Mouse (Mus musculus) ES-E14 (cell line): Measurements from ENCODE around the gene Foxf1. TPM values are rescaled to one million over a fixed set of nuclear protein-coding genes. Genes with fewer than 3 reads are reported as not detected.

Experiments
- DNase-seq: peaks from one replicate; pipeline ENCODE4 v3.0.0-alpha.2; 2013; ENCODE audit warnings: low read depth, low spot score
- H3K27ac ChIP-seq: 2 replicates; pipeline ENCODE4 v1.5.1; 2012; ENCODE audit warnings: low read depth, mild to moderate bottlenecking, low read length, moderate library complexity, mixed read lengths; ENCODE audit not compliant: poor library complexity, insufficient read depth, severe bottlenecking
- H3K36me3 ChIP-seq: 2 replicates; pipeline ENCODE4 v1.6.1; 2012; ENCODE audit warnings: mild to moderate bottlenecking, low read length, moderate library complexity, mixed read lengths; ENCODE audit not compliant: control insufficient read depth, poor library complexity, insufficient read depth, severe bottlenecking
- H3K4me1 ChIP-seq, 2 experiments: fragments of 150-350 bp in 1 of 2; sonication (generic) in 1 of 2; 2 replicates each; pipeline ENCODE4 v1.6.1; 2012; ENCODE audit warnings: low read length in 2 of 2, mild to moderate bottlenecking in 1 of 2, mixed read lengths in 1 of 2; ENCODE audit not compliant: control insufficient read depth in 2 of 2, insufficient read depth in 2 of 2, poor library complexity in 1 of 2
- H3K4me3 ChIP-seq, 2 experiments: fragments of 150-350 bp in 1 of 2; sonication (generic) in 1 of 2; 2 replicates each; pipeline ENCODE4 v1.5.1; 2012; ENCODE audit warnings: low read length in 2 of 2, low read depth in 1 of 2, mild to moderate bottlenecking in 1 of 2, mixed read lengths in 1 of 2; ENCODE audit not compliant: insufficient read depth in 1 of 2, poor library complexity in 1 of 2, severe bottlenecking in 1 of 2
- H3K9ac ChIP-seq: 2 replicates; pipeline ENCODE4 v1.6.1; 2012; ENCODE audit warnings: low read depth, mild to moderate bottlenecking, low read length, mixed read lengths; ENCODE audit not compliant: poor library complexity, insufficient read depth, severe bottlenecking
- H3K9me3 ChIP-seq: fragments of 150-350 bp; sonication (generic); 2 replicates; pipeline ENCODE4 v1.6.1; 2012; ENCODE audit warnings: low read depth, mild to moderate bottlenecking, low read length; ENCODE audit not compliant: control insufficient read depth, insufficient read depth
- CHD2 ChIP-seq: IDR thresholded peaks from 2 replicates; pipeline ENCODE4 v1.6.1; 2014; ENCODE audit warnings: mild to moderate bottlenecking, low read depth, low read length, inconsistent platforms
- HCFC1 ChIP-seq: IDR thresholded peaks from 2 replicates; pipeline ENCODE4 v1.6.1; 2012; ENCODE audit warnings: low read length, inconsistent platforms, borderline replicate concordance; ENCODE audit not compliant: insufficient read depth
- MAFK ChIP-seq: IDR thresholded peaks from 2 replicates; pipeline ENCODE4 v1.6.1; 2014; ENCODE audit warnings: mild to moderate bottlenecking, low read depth, low read length, inconsistent platforms; ENCODE audit not compliant: insufficient read depth
- ZC3H11A ChIP-seq: IDR thresholded peaks from 2 replicates; pipeline ENCODE4 v1.6.1; 2012; ENCODE audit warnings: low read depth, mild to moderate bottlenecking, inconsistent platforms, low read length, borderline replicate concordance
- ZNF384 ChIP-seq: IDR thresholded peaks from 2 replicates; pipeline ENCODE4 v1.6.1; 2012; ENCODE audit warnings: low read depth, low read length, inconsistent platforms
- in situ Hi-C, 2 experiments: fragments of 600-800 bp; cut with MboI; formaldehyde crosslinking; loops; one replicate each; pipeline ENCODE4 v1.15.1; 2025; ENCODE audit warnings: low sequenced_read_pairs in 2 of 2, inconsistent platforms in 1 of 2; ENCODE audit not compliant: unreplicated experiment in 2 of 2
- total RNA-seq: library from RNA; depleted of rRNA; stranded (reverse); fragments of 300-350 nt; gene quantifications from 2 replicates; pipeline ENCODE4 v1.2.3, GENCODE M21; 2012

Gene Foxf1
- total RNA-seq, 1 experiment, result 1.1 TPM

- peak within 1 kb of the TSS; percentile 82 to 91 for H3K4me3 ChIP-seq
- H3K36me3 ChIP-seq, result peaks cover 16% of the 10 kb centered on the region
- in situ Hi-C loops, result no loop called here
- H3K9ac ChIP-seq, result peak within 1 kb of the TSS; percentile 91
- DNase-seq, result peak; percentile 90
- TF ChIP-seq MAFK, result no peak
- TF ChIP-seq HCFC1, result peak; percentile 66; the same call in 1 of the 2 replicates
- TF ChIP-seq CHD2, result no peak
- no peak within 1 kb of the TSS for H3K27ac ChIP-seq
- peaks cover 0 to 2% of the 10 kb centered on the region in 2 experiments; a peak in 1 of 4 replicates for H3K4me1 ChIP-seq
- H3K9me3 ChIP-seq, result no peaks in the 10 kb centered on the region
These were observed 23.8 kb downstream of the Foxf1 start, which contains the start of gene Mthfsd for GRCm38 (mm10) chr8:121107668-121108656. Gene Mthfsd, minus strand, starts transcription at chr8:121108392.

GRCm38 (mm10) chr8:121108657-121109056, 24.5 kb downstream of the Foxf1 start:
- H3K9ac ChIP-seq, result peak overlapping the region; percentile 70
- H3K36me3 ChIP-seq, result peaks cover 10% of the 10 kb centered on the region
- DNase-seq, result no peak
- H3K9me3 ChIP-seq, result no peaks in the 10 kb centered on the region
- H3K27ac ChIP-seq, result no peak overlapping the region
- peak overlapping the region; percentile 82 to 91 for H3K4me3 ChIP-seq
- peaks cover 0 to 2% of the 10 kb centered on the region in 2 experiments; a peak in 1 of 4 replicates for H3K4me1 ChIP-seq
- no peak for TF ChIP-seq MAFK
- no peak for TF ChIP-seq ZNF384
- TF ChIP-seq ZC3H11A, result no peak
- no peak for TF ChIP-seq HCFC1
- no peak for TF ChIP-seq CHD2
- in situ Hi-C loops, result no loop called here

GRCm38 (mm10) chr8:121111145-121111907, 27.1 kb downstream of the Foxf1 start:
- peaks cover 0 to 4% of the 10 kb centered on the region in 2 experiments; a peak in 1 of 4 replicates for H3K4me1 ChIP-seq
- TF ChIP-seq CHD2, result no peak
- TF ChIP-seq MAFK, result no peak
- no peak for TF ChIP-seq ZC3H11A
- no peak for TF ChIP-seq ZNF384
- TF ChIP-seq HCFC1, result no peak
- peaks cover 2% of the 10 kb centered on the region; the same call in 1 of the 2 replicates for H3K36me3 ChIP-seq
- in situ Hi-C loops, result loop anchor here (5.0 to 10.0 kb wide), 3 partner anchors 103 to 403 kb away; no protein-coding TSS in a partner anchor
- H3K9me3 ChIP-seq, result no peaks in the 10 kb centered on the region
- DNase-seq, result no peak
- H3K4me3 ChIP-seq, result no peak overlapping the region
- H3K27ac ChIP-seq, result no peak overlapping the region
- H3K9ac ChIP-seq, result no peak overlapping the region

- H3K4me1 ChIP-seq, result peaks cover 0 to 4% of the 10 kb centered on the region in 2 experiments; a peak in 1 of 4 replicates
- H3K4me3 ChIP-seq, result peak overlapping the region in 1 of 2 experiments; percentile 14; a peak in 1 of 4 replicates
- H3K9me3 ChIP-seq, result no peaks in the 10 kb centered on the region
- peak; percentile 92 for DNase-seq
- no peak overlapping the region for H3K9ac ChIP-seq
- in situ Hi-C loops, result loop anchor here (5.0 to 10.0 kb wide), 3 partner anchors 102 to 402 kb away; no protein-coding TSS in a partner anchor
- H3K27ac ChIP-seq, result no peak overlapping the region
- no peaks in the 10 kb centered on the region for H3K36me3 ChIP-seq
- peak; percentile 98 for TF ChIP-seq ZC3H11A
- TF ChIP-seq CHD2, result no peak
These were observed 29.1 kb downstream of the Foxf1 start for GRCm38 (mm10) chr8:121113261-121113660.
